Mouse (Mus musculus) adrenal gland, adult 2 months (tissue): ENCODE results near the gene Eml5. TPM values are rescaled to one million over a fixed set of nuclear protein-coding genes. Genes with fewer than 3 reads are reported as not detected.

Source experiments
- DNase-seq: peaks from one replicate; pipeline ENCODE4 v3.0.0; 2021
- polyA plus RNA-seq: library from polyadenylated mRNA; depleted of rRNA; stranded (reverse); fragments of >200 nt; gene quantifications from 2 replicates; pipeline ENCODE4 v1.2.3, GENCODE M21; 2012
- total RNA-seq, 2 experiments: library from RNA; stranded (reverse); gene quantifications; 2 replicates each; pipeline ENCODE4 v1.2.3; 2021

Eml5 gene
- total and polyA plus RNA-seq, 3 experiments, result 3.7 to 23.4 (median 20.4) TPM

DNA sequence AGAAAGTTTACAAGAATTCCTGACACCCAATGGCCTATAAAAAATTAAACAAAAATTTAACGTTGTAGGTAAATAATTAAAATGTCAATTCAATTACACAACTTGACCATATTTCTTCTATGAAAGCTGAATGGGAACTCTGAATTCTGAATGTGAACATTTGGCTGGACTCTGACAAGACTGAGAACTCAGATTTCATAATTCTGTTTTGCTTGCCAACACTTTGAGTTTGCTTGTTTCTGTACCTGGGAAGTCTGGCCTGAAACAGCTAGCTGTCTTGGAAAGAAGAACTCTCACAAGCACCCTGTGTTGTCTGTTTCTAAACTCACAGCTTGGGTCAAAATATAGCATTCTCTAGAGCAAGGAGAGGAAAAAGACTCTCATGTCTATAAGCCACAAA, 67.4 kb downstream of the Eml5 start:
- no peak for DNase-seq

DNA sequence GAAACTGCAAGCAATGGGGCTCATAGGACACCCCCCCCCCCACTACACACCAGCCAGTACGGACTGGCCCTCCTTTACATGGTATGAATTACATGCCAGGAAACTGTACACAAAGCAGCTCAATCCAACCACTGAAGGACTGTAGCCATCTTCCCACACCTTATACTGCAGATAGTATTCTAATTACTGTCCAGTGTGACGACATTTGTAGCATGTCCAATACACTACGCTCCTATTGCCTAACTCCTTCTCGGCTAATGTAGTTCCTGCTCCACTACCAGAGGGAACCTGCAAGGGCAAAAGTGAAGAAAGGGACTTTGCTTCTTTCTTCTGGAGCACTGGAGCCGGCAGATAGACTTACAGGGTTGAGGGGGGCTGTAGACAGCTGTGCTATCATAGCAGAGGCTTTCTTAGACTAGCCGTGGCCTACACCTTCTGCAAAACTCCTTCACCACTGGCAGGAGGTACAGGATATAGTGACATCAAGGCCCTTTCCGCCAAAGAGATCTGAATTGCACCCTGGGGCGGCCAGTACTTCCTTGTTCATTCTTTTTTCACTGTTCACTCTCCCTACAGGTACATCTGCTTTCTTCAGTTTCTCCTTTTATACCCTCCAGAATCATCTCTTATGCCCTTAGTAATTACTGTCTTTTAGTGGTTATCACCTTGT, 68.2 kb downstream of the Eml5 start:
- DNase-seq, result no peak

GRCm38 (mm10) chr12:98831122-98831521, 70.2 kb downstream of the Eml5 start:
- DNase-seq, result no peak

DNA sequence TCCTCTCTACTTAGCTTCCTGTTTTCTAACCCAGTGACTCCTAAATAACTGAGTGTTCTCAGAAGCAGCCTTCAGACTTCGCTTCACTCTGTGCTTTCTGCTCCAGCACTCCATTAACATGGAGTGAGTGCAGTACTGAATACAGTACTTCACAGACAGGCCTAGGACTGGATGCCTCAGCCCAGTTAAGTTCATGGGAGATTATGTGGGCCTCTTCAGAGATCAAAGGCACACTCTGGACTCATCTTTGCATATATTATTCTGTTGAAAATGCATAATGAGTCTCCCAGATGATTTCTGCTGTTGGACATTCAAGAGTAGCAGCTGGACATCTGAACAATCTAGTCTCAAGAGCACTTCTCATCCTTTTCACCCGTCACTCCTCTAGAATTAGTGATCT, 80.5 kb downstream of the Eml5 start:
- no peak for DNase-seq

DNA sequence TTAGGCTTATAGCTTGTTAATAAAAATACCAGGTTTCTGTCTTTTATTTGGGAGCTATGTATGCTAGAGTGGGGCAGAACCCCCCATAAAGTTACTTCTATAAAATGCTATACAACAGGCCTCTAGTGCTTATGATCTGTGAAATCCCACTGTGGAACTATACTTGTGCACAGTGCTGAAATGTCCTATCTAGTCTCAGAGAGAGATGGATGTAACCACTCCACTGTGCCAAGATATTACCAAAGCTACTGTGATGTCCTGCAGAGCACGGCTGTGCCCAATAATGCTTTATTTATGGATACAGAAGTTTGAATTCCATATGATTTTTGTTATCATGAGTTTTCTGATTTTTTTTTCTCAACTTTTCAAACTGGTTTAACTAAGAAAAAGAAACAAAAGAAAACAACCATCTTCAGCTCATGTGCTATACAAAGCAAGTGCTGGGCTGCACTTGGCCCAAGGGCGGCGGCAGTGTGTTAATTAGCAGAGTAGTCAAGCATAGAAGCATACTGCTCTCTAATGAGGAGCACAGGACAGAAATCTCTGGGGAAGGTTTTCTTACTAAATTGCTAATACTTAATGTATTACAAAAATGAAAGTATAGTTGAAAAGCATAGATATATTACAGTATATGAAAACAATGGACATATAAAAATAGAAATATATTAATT, 97.1 kb downstream of the Eml5 start:
- no peak for DNase-seq

- DNase-seq, result no peak
Observed at GRCm38 (mm10) chr12:98802245-98802644, 99.0 kb downstream of the Eml5 start.

GRCm38 (mm10) chr12:98800334-98800733, 101.0 kb downstream of the Eml5 start:
- DNase-seq, result no peak

- no peak for DNase-seq
Observed at GRCm38 (mm10) chr12:98795731-98796318, 105.5 kb downstream of the Eml5 start.

DNA sequence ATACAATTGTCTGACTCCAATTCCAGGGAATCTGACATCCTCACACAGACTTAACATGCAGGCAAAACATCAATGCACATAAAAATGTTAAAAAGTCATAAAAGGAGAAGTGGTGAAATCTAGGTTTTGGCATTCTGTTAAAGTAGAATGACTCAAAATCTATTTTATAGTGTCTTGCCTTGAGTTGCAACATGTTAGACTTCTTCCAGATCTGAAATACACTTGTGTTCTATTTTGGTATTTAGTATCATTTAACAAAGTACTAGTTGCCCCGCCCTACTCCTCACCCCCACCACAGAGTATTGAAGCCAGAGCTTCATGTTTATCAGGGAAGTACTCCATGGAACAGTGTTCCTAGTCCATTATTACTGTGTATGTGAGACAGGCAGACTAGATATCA, 117.0 kb downstream of the Eml5 start:
- no peak for DNase-seq

GRCm38 (mm10) chr12:98779148-98779547, 122.1 kb downstream of the Eml5 start:
- DNase-seq, result peak; percentile 11

- no peak for DNase-seq
Observed at GRCm38 (mm10) chr12:98777509-98777908, 123.8 kb downstream of the Eml5 start.

- DNase-seq, result no peak
Observed at GRCm38 (mm10) chr12:98766241-98766640, 135.0 kb downstream of the Eml5 start.

GRCm38 (mm10) chr12:98759700-98760099, 141.6 kb downstream of the Eml5 start:
- DNase-seq, result no peak

- no peak for DNase-seq
Observed at GRCm38 (mm10) chr12:98757636-98758035, 143.6 kb downstream of the Eml5 start.

- DNase-seq, result peak; percentile 23
Observed at GRCm38 (mm10) chr12:98747380-98747753, 153.9 kb downstream of the Eml5 start.

GRCm38 (mm10) chr12:98746746-98747379, 154.4 kb downstream of the Eml5 start, which contains the start of gene Zc3h14:
TSS of gene Zc3h14 (plus strand) at chr12:98746964.
- DNase-seq, result peak; percentile 94

DNA sequence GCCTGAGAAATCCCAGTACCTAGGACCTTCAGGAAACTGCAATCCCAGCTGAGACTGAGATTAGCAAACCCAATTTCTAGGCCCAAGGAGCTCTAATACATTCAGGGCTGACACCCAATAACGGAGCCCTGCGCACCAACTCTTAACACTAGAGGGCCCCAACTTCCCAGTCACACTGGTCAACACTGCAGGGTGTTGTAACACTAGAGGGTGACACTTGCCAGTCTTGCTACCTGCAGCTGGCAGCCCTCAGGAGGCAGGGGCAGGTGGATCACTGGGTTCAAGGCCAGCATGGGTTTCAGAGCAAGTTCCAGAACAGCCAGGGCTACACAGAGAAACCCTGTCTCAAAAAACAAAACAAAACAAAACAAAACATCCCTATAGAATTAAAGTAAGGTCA, 155.2 kb downstream of the Eml5 start:
- DNase-seq, result peak; percentile 76

GRCm38 (mm10) chr12:98745626-98746025, 155.7 kb downstream of the Eml5 start:
- DNase-seq, result no peak

DNA sequence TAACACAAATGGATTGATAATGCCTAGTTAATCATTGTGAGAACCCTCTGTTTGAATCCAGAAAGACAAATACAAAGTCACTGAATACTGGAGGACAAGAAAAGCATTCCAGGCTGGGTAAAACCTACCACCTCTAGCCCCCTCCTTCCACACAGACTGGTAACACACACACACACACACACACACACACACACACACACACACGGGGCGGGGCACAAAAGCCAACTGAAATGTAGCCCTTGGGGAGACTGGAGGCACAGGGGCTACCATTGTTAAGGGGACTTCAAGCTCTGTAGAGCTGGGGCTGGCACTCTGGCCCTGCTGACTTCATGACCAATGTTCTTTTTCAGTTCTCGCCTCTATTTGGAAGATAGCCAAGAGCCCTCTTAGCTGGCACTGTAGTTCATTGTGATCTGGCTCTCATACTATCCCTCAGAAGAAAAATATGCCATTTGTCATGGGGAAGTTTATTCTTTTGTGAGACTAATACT, 160.2 kb downstream of the Eml5 start:
- peak; percentile 38 for DNase-seq

GRCm38 (mm10) chr12:98737801-98738350, 163.4 kb downstream of the Eml5 start:
- peak; percentile 22 for DNase-seq

DNA sequence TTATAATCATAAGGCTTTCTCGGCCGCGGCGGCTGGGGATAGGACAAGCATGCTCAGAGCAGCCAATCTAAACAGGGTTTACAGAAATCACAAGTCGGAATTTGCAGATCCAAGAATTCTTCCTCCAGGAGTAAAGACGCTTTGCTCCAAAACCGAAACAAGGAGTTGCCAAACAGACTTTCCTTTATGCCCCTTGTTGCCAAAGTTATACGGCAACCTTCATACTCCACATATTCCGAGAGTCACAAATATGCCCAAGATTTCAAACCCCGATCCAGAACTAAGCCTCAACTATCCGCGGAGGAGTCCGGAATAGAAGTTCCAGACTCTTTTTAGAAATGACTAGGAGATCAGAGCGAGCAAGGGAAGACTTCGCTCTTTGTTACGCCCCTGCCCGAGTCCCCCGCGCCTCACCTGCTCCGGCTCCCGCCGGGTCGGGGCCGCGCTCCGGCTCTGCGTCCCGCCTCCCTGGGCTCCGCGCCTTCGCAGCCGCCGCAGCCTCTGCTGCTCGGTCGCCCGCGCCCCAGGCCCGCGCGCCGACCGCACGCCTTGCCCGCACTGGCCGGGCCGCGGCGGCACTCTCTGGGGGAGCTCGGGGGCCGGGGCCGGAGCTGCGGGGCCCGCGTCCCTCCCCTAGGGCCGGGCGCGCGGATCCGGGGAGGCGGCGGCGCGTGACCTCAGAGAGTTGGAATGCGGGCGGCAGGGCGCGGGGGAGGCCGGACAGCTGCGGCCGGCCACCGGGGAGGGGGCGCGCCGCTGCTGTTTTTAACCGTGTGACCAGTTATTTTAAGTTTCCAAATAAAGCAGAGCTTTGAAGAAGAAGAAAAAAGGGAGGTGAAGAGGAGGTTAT, 164.1 kb downstream of the Eml5 start, which contains the start of gene Ptpn21:
Gene Ptpn21, minus strand, starts transcription at position 455 of the 850 bp plus-strand sequence.
- DNase-seq, result peak; percentile 90
